Mouse (Mus musculus) midbrain, embryonic 12.5 days (tissue): ENCODE results near the gene Tgfb2. TPM values are rescaled to one million over a fixed set of nuclear protein-coding genes. Genes with fewer than 3 reads are reported as not detected.

Experiments
- ATAC-seq: fragments of 200-750 bp; cut with Nextera tagmentation; 2 replicates; pipeline ENCODE4 v1.8.0; 2017; ENCODE audit warnings: low read depth, moderate TSS enrichment, moderate library complexity; ENCODE audit not compliant: low FRiP score
- H3K27ac ChIP-seq: fragments of 300-500 bp; sonication (generic); replicated peaks from 2 replicates; pipeline ENCODE4 v1.5.1; 2016; ENCODE audit warnings: mild to moderate bottlenecking
- H3K27me3 ChIP-seq: fragments of 300-500 bp; sonication (generic); 2 replicates; pipeline ENCODE4 v1.6.1; 2016; ENCODE audit warnings: mild to moderate bottlenecking
- H3K36me3 ChIP-seq: fragments of 300-500 bp; sonication (generic); 2 replicates; pipeline ENCODE4 v1.6.1; 2016
- H3K4me1 ChIP-seq: fragments of 300-500 bp; sonication (generic); 2 replicates; pipeline ENCODE4 v1.6.1; 2016
- H3K4me2 ChIP-seq: fragments of 300-500 bp; sonication (generic); replicated peaks from 2 replicates; pipeline ENCODE4 v1.6.1; 2016; ENCODE audit warnings: mild to moderate bottlenecking, moderate library complexity
- H3K4me3 ChIP-seq: fragments of 300-500 bp; sonication (generic); 2 replicates; pipeline ENCODE4 v1.5.1; 2016; ENCODE audit warnings: mild to moderate bottlenecking
- H3K9ac ChIP-seq: fragments of 300-500 bp; sonication (generic); replicated peaks from 2 replicates; pipeline ENCODE4 v1.6.1; 2016; ENCODE audit warnings: mild to moderate bottlenecking, moderate library complexity
- H3K9me3 ChIP-seq: fragments of 300-500 bp; sonication (generic); 2 replicates; pipeline ENCODE4 v1.6.1; 2016; ENCODE audit warnings: mild to moderate bottlenecking
- WGBS: fragments of 180-500 bp; shearing (Covaris S2); methylation state at CpG from one replicate; pipeline ENCODE4 v1.1.7; 2016; 5-methylcytosine and 5-hydroxymethylcytosine counted together
- polyA plus RNA-seq: library from polyadenylated mRNA; unstranded; fragments of >200 nt; fragmentation: Nextera tagmentation; extraction: Ambion mirVana; gene quantifications from 2 replicates; pipeline ENCODE4 v1.2.1, GENCODE M21; 2016

Gene Tgfb2
- polyA plus RNA-seq, 1 experiment from 2014 or later, result 16.5 TPM

DNA sequence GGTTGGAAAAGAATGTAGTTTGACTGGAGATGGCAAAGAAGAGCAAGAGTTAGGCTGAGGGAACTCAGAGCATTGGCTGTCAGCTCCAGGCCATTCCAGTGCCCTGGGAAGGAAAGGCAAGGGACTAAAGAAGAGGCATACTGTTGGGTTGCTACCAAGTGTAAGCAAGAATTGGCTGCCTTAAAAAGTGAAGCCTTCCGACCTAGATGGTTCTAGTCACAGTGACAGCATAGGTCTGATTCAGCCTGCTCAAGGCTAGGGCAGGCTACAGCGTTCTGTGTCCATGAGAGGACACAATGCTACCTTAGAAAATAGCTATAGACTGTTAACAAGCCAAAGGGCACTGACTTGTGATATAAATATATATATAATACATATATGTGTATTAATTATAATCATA is 117.6 kb downstream of the Tgfb2 start:
- H3K9ac ChIP-seq, result no peak overlapping the region
- H3K36me3 ChIP-seq, result no peaks in the 10 kb centered on the region
- ATAC-seq, result no peak
- H3K4me3 ChIP-seq, result no peak overlapping the region
- no peaks in the 10 kb centered on the region for H3K9me3 ChIP-seq
- no peak overlapping the region for H3K27ac ChIP-seq
- no peaks in the 10 kb centered on the region for H3K27me3 ChIP-seq
- no peak overlapping the region for H3K4me2 ChIP-seq
- H3K4me1 ChIP-seq, result no peaks in the 10 kb centered on the region
- WGBS, result 87% methylated on average over 2 of the region's 2 CpGs

DNA sequence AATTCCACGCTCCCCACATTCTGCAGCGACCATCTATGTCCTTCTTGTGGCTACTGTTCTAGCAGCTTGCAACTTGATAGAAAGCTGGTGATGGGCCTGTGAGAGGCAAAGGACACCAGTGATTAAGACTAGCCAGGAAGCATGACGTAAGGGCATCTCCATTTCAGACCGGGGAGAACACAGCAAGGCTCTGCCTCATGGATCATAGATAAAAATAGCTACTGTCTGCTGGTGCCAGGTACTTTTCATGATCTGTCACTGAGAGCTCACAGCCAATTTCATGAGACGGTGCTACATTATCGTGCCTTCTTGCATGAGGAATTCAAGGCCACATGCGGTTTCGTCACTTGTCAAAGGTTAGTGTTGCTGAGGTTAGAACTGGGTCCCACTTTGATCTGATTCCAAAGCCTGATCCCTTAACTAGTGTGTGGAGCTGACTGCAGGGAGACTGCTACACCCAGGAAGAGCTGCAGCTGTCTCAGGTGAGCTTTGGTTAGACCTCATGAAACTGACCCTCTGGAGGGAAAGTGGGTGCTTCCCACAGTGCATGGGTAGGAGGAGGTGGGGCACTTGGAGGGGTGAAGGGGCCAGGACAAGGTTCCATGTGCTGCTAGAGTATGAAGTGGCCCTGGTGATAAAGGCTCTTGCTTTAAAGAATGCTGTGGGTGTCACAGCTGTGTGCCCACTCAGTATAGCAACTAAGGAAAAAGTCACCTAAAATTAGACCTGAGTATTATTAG is 118.6 kb downstream of the Tgfb2 start:
- Histone ChIP-seq H3K36me3 (no peaks in the 10 kb centered on the region), H3K27ac (no peak overlapping the region), H3K27me3 (no peaks in the 10 kb centered on the region), H3K4me2 (no peak overlapping the region), H3K4me1 (no peaks in the 10 kb centered on the region), H3K4me3 (no peak overlapping the region), H3K9me3 (no peaks in the 10 kb centered on the region), H3K9ac (no peak overlapping the region)
- no peak for ATAC-seq
- WGBS, result 88% methylated on average over 8 of the region's 8 CpGs

DNA sequence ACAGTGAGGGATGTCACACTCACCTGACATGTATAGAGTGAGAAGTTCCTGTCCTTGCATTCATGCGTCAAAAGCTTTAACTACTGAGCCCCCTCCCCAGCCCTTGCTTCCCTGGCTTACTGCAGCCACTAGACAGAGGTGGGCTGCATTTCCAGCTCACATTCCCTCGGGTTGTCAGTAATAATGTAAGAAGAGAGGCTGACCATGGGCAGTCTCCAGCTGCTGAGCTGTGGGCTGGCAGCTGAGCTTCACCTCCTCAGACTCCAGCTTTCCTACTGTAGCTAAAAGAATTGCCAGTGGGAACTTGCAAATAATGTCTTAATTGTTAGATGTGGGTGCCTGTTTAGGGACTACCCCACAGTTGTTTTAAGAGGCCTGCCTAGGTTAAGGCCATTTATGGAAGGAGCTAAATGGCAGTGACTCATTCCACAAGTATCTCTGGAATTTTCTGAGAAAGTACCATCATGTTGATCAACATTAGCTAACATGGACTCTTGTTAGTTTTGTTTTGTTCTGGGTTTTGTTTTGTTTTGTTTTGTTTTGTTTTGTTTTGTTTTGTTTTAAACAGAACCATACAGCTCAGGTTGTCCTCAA is 120.1 kb downstream of the Tgfb2 start:
- Histone ChIP-seq H3K27me3 (no peaks in the 10 kb centered on the region), H3K4me1 (no peaks in the 10 kb centered on the region), H3K4me2 (no peak overlapping the region), H3K27ac (no peak overlapping the region), H3K9ac (no peak overlapping the region), H3K9me3 (no peaks in the 10 kb centered on the region), H3K36me3 (no peaks in the 10 kb centered on the region), H3K4me3 (no peak overlapping the region)
- no peak for ATAC-seq
- WGBS, result 65% methylated on average over 2 of the region's 2 CpGs

DNA sequence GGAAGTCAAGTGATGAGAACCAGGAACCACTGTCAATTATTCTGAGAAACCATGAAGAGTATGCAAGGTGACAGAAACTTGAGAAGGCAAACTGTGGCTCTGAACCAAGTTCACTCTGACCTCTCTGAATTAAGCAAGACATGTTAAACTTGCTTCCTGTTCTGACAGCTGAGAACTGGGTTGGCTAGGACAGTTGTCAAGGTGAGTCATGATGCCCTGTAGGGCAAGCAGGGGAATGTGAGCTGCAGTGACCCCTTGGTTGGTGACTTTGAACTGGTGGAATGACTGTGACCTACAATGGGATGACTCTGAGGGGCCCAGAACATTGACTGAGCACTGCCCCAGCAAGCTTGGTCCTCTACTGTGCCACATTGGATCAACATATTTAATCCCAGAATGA is 121.9 kb downstream of the Tgfb2 start:
- Histone ChIP-seq H3K9me3 (no peaks in the 10 kb centered on the region), H3K9ac (no peak overlapping the region), H3K27ac (no peak overlapping the region), H3K27me3 (no peaks in the 10 kb centered on the region), H3K4me1 (no peaks in the 10 kb centered on the region), H3K36me3 (no peaks in the 10 kb centered on the region), H3K4me3 (no peak overlapping the region), H3K4me2 (no peak overlapping the region)
- ATAC-seq, result no peak

DNA sequence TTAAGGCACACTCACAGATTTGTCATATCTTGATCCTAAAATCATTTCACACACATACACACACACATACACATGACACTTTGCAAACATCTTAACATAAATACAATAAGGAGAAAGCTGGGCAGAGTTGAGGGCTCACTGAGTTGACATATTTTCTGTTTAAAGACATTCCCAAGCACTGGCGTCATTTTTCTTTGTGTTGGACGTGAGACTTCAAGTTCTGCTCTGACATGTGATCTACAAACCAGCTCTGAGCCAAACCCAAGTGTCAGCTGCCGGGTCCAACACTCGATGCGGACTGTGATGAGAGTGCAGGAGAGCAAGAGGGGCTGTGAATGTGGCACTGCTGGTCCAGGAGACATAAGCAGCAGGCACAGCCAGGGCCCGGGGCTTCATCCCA is 123.7 kb downstream of the Tgfb2 start:
- Histone ChIP-seq H3K4me3 (no peak overlapping the region), H3K9ac (no peak overlapping the region), H3K4me2 (no peak overlapping the region), H3K36me3 (no peaks in the 10 kb centered on the region), H3K27ac (no peak overlapping the region), H3K9me3 (no peaks in the 10 kb centered on the region), H3K27me3 (no peaks in the 10 kb centered on the region), H3K4me1 (no peaks in the 10 kb centered on the region)
- 90% methylated on average over 6 of the region's 6 CpGs for WGBS
- no peak for ATAC-seq

DNA sequence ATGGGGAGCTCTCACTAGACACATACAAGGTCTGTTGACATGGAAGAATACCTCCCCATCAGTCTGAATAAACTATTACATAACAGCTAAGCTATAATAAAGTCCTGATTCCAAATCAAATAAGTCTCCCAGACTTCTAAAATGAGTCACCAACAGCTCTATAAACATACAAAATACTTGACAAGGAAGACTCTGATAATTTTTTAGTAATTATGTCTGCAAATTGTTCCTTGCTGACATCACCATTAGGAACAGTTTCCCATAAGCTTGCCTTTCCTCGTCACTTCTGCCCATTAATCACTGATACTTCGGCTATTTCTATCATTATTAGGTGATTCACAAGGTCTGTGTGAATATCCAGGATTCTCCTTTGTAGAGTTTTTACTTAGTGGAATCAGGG is 124.1 kb downstream of the Tgfb2 start:
- Histone ChIP-seq H3K9me3 (no peaks in the 10 kb centered on the region), H3K36me3 (no peaks in the 10 kb centered on the region), H3K4me2 (no peak overlapping the region), H3K9ac (no peak overlapping the region), H3K4me1 (no peaks in the 10 kb centered on the region), H3K27me3 (no peaks in the 10 kb centered on the region), H3K4me3 (no peak overlapping the region), H3K27ac (no peak overlapping the region)
- ATAC-seq, result no peak
- WGBS, result 95% methylated on average over 2 of the region's 2 CpGs

DNA sequence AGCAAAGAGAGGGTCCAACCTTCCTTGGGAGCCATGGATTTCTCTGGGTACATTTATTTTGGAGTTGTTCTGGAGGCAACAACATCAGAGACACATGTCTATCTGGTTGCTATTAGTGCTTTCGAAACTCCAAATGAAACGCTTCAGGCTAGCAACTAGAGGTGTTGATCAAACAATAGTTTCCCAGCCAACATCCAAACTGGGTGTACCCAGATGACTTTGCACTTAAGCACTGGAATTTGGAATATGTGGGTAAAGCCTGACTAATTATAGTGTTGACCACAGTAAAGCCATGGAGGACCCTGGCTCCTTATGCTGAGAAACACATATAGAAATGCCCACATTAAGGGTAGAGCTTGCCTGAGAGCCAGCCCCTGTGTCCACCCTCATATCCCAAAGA is 124.7 kb downstream of the Tgfb2 start:
- Histone ChIP-seq H3K9ac (no peak overlapping the region), H3K4me1 (no peaks in the 10 kb centered on the region)
- WGBS, result 89% methylated on average over 2 of the region's 2 CpGs

DNA sequence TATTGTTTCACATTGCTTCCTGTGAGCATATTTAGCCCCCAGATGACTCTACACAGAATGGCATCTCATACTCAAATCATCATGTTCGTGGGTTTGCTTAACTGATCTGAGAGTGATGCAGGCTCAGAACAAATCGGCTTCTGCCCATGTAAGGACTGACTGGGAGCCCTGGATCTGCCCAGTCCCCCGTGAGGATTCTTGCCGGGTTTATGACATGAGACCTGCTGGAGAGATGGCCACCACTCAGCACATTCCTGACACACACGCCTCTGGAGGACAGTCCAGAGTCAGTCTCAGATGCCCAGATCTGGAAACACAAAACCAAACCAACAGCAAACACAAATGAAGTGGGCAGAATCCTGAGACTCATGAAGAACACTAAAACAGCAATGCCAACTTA is 128.5 kb downstream of the Tgfb2 start:
- no peak overlapping the region for H3K9ac ChIP-seq
- no peak overlapping the region for H3K4me2 ChIP-seq
- H3K4me1 ChIP-seq, result no peaks in the 10 kb centered on the region
- WGBS, result 87% methylated on average over 5 of the region's 5 CpGs
- H3K27ac ChIP-seq, result no peak overlapping the region
- H3K9me3 ChIP-seq, result no peaks in the 10 kb centered on the region
- no peak overlapping the region for H3K4me3 ChIP-seq
- no peaks in the 10 kb centered on the region for H3K36me3 ChIP-seq
- ATAC-seq, result no peak
- H3K27me3 ChIP-seq, result no peaks in the 10 kb centered on the region

More for the DNA sequence above, 124.7 kb downstream of the Tgfb2 start:
- H3K4me3 ChIP-seq, result no peak overlapping the region
- no peaks in the 10 kb centered on the region for H3K9me3 ChIP-seq
- no peak overlapping the region for H3K27ac ChIP-seq
- no peak overlapping the region for H3K4me2 ChIP-seq
- no peaks in the 10 kb centered on the region for H3K36me3 ChIP-seq
- no peaks in the 10 kb centered on the region for H3K27me3 ChIP-seq
- no peak for ATAC-seq

DNA sequence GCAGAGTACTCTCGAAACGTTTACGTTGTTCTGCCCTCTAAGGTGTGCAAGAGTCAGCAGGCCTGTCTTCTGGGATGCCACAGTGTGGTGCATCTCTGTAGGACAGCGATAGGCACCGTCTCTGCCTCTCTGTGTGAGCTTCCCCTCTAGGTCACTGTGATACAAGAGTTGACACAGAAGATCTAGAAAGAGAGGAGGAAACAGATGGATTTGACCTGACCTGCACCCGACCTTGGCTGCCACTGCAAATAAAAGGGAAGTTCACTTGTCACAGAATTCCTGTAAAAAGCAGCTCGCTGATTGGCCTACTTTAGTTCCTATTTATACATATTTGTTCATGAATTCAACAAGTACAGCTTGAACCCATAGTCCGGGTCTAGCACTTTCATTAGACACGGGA is 130.2 kb downstream of the Tgfb2 start:
- WGBS, result 76% methylated on average over 9 of the region's 9 CpGs
- no peak for ATAC-seq
- Histone ChIP-seq H3K4me2 (no peak overlapping the region), H3K36me3 (no peaks in the 10 kb centered on the region), H3K4me3 (no peak overlapping the region), H3K9me3 (no peaks in the 10 kb centered on the region), H3K9ac (no peak overlapping the region), H3K27me3 (no peaks in the 10 kb centered on the region), H3K27ac (no peak overlapping the region), H3K4me1 (no peaks in the 10 kb centered on the region)

DNA sequence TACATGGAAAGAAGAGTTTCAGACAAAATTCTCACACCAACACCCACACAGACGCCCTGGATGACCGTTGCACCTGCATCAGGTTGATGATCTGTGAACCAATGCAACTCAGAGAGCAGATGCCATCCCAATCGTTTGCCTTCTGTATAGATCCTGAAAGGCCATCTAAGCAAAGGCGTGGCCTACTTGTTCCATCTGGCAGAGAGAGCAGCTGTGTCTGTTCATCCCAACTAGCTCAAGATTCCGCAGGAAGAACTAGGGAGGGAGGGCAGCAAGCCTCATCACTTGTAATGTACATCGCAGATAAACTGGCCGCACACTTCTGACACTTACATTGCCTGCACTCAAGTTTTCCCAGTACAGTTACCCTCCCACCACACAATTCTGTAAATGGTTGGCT is 130.7 kb downstream of the Tgfb2 start:
- WGBS, result 87% methylated on average over 7 of the region's 7 CpGs
- H3K4me1 ChIP-seq, result no peaks in the 10 kb centered on the region
- H3K4me2 ChIP-seq, result no peak overlapping the region

More for the DNA sequence above, 130.7 kb downstream of the Tgfb2 start:
- H3K9ac ChIP-seq, result no peak overlapping the region
- H3K27ac ChIP-seq, result no peak overlapping the region
- no peaks in the 10 kb centered on the region for H3K9me3 ChIP-seq
- no peak overlapping the region for H3K4me3 ChIP-seq
- no peaks in the 10 kb centered on the region for H3K36me3 ChIP-seq
- no peaks in the 10 kb centered on the region for H3K27me3 ChIP-seq
- ATAC-seq, result no peak
